Mouse (Mus musculus) ES-E14 (cell line): ENCODE data around the gene Smap1.

ENCODE experiments used
- CHD2 ChIP-seq: IDR thresholded peaks from 2 replicates; pipeline ENCODE4 v1.6.1; 2014; ENCODE audit warnings: mild to moderate bottlenecking, low read depth, low read length, inconsistent platforms
- MAFK ChIP-seq: IDR thresholded peaks from 2 replicates; pipeline ENCODE4 v1.6.1; 2014; ENCODE audit warnings: mild to moderate bottlenecking, low read depth, low read length, inconsistent platforms; ENCODE audit not compliant: insufficient read depth
- ZC3H11A ChIP-seq: IDR thresholded peaks from 2 replicates; pipeline ENCODE4 v1.6.1; 2012; ENCODE audit warnings: low read depth, mild to moderate bottlenecking, inconsistent platforms, low read length, borderline replicate concordance
- ZNF384 ChIP-seq: IDR thresholded peaks from 2 replicates; pipeline ENCODE4 v1.6.1; 2012; ENCODE audit warnings: low read depth, low read length, inconsistent platforms

GRCm38 (mm10) chr1:23929410-23929809, 7.3 kb upstream of the Smap1 start:
- TF ChIP-seq CHD2 (no peak), ZC3H11A (no peak), ZNF384 (no peak), MAFK (0 out of 2 replicates have a peak, but pooled peaks have one; percentile 48)
